8 mouse cellular contexts compared by ENCODE assay signal in genomic region chr17:26933885-26934827, GRCm38 (mm10). TPM values are rescaled to one million over a fixed set of nuclear protein-coding genes. Genes with fewer than 3 reads are reported as not detected.
DNase-seq lines count a peak whose midpoint lies in the region; ATAC-seq and TF ChIP-seq lines count a peak whose summit lies in the region.

No protein-coding gene starts in this region.

- peak overlapping the region; percentile 93 for H3K4me3 ChIP-seq in layer of hippocampus, adult 2 months
- H3K4me3 ChIP-seq in embryonic facial prominence, embryonic 15.5 days (replicated peaks) = peak overlapping the region; percentile 66
- peak overlapping the region; percentile 72 for H3K4me3 ChIP-seq in hindbrain, postnatal 0 days (ENCODE audit: low read length)
- H3K4me3 ChIP-seq in midbrain, embryonic 16.5 days (ENCODE audit: low read depth, low read length) = peak overlapping the region; percentile 56

- H3K27me3 ChIP-seq in embryonic facial prominence, embryonic 15.5 days = no peaks in the 10 kb centered on the region
- H3K27me3 ChIP-seq in hindbrain, postnatal 0 days (ENCODE audit: insufficient read depth, low read length) = no peaks in the 10 kb centered on the region
- H3K27me3 ChIP-seq in midbrain, embryonic 16.5 days (ENCODE audit: control insufficient read depth, insufficient read depth, low read depth, low read length) = no peaks in the 10 kb centered on the region

- no peaks in the 10 kb centered on the region for H3K9me3 ChIP-seq in embryonic facial prominence, embryonic 15.5 days (replicated peaks)
- H3K9me3 ChIP-seq in hindbrain, postnatal 0 days (ENCODE audit: low read length) = no peaks in the 10 kb centered on the region
- no peaks in the 10 kb centered on the region for H3K9me3 ChIP-seq in midbrain, embryonic 16.5 days (replicated peaks; ENCODE audit: control insufficient read depth, low read length, poor library complexity, severe bottlenecking)

- H3K36me3 ChIP-seq in embryonic facial prominence, embryonic 15.5 days = peaks cover 44% of the 10 kb centered on the region
- peaks cover 4% of the 10 kb centered on the region for H3K36me3 ChIP-seq in hindbrain, postnatal 0 days (ENCODE audit: insufficient read depth, low read length)
- H3K36me3 ChIP-seq in midbrain, embryonic 16.5 days (ENCODE audit: control insufficient read depth, insufficient read depth, low read length) = peaks cover 17% of the 10 kb centered on the region

- no peak overlapping the region; the same call in 1 of the 2 replicates for H3K9ac ChIP-seq in embryonic facial prominence, embryonic 15.5 days
- H3K9ac ChIP-seq in hindbrain, postnatal 0 days (replicated peaks; ENCODE audit: low read length) = peak overlapping the region; percentile 82
- peak overlapping the region; percentile 81 for H3K9ac ChIP-seq in midbrain, embryonic 16.5 days (ENCODE audit: low read depth, low read length)

- ATAC-seq in embryonic facial prominence, embryonic 15.5 days (ENCODE audit: insufficient number of reproducible peaks, low FRiP score, low TSS enrichment, low read depth) = no peak
- no peak for ATAC-seq in hindbrain, postnatal 0 days
- no peak for ATAC-seq in midbrain, embryonic 16.5 days
- ATAC-seq in erythroid progenitor cell, adult 5-6 weeks (replicated peaks; ENCODE audit: low FRiP score, poor library complexity, severe bottlenecking) = no peak

- WGBS in embryonic facial prominence, embryonic 15.5 days = 77% methylated on average over 16 of the region's 16 CpGs
- WGBS in hindbrain, postnatal 0 days = 80% methylated on average over 16 of the region's 16 CpGs
- 85% methylated on average over 16 of the region's 16 CpGs for WGBS in midbrain, embryonic 16.5 days

- peak overlapping the region; percentile 77 for H3K4me2 ChIP-seq in embryonic facial prominence, embryonic 15.5 days (replicated peaks)
- H3K4me2 ChIP-seq in hindbrain, postnatal 0 days (ENCODE audit: low read depth, low read length) = peak overlapping the region; percentile 80
- H3K4me2 ChIP-seq in midbrain, embryonic 16.5 days (ENCODE audit: low read length) = peak overlapping the region; percentile 71

- TF ChIP-seq CTCF in layer of hippocampus, adult 2 months (conservative IDR thresholded peaks at IDR 0.05) = no peak
- TF ChIP-seq CTCF in hindbrain, postnatal 0 days (IDR thresholded peaks at IDR 0.05; ENCODE audit: low read depth) = no peak

- peak overlapping the region; percentile 95 for H3K27ac ChIP-seq in layer of hippocampus, adult 2 months
- peak overlapping the region; percentile 92; the same call in 1 of the 2 replicates for H3K27ac ChIP-seq in embryonic facial prominence, embryonic 15.5 days (replicated peaks)
- no peak overlapping the region for H3K27ac ChIP-seq in hindbrain, postnatal 0 days
- H3K27ac ChIP-seq in midbrain, embryonic 16.5 days (ENCODE audit: low read length) = no peak overlapping the region; the same call in 1 of the 2 replicates

- peaks cover 41% of the 10 kb centered on the region for H3K4me1 ChIP-seq in embryonic facial prominence, embryonic 15.5 days
- peaks cover 21% of the 10 kb centered on the region; the same call in 1 of the 2 replicates for H3K4me1 ChIP-seq in hindbrain, postnatal 0 days (ENCODE audit: insufficient read depth, low read length)
- peaks cover 26% of the 10 kb centered on the region for H3K4me1 ChIP-seq in midbrain, embryonic 16.5 days (ENCODE audit: control insufficient read depth, insufficient read depth, low read length)

- DNase-seq in layer of hippocampus, adult 2 months (ENCODE audit: low spot score in 2 of 2) = no peak
- no peak for DNase-seq in layer of hippocampus, adult 18-20 months (ENCODE audit: low spot score in 2 of 2)
- no peak for DNase-seq in hindbrain, postnatal 0 days (ENCODE audit: low spot score)
- DNase-seq in adrenal gland, adult 8-10 months = no peak
- no peak for DNase-seq in urinary bladder, postnatal 36 days (ENCODE audit: low spot score in 2 of 2)

RNA-seq across cellular contexts. Expression of gene Phf1, which starts 1.3 kb away (rescaled TPM):
- 10 to 100 TPM; 31.4 to 33.9 TPM for total RNA-seq in layer of hippocampus, adult 2 months (2021)
- total RNA-seq in layer of hippocampus, adult 18-20 months (2021) = 10 to 100 TPM; 37.6 to 40.0 TPM
- 13.6 and 17.4 TPM in 2 replicates for polyA plus RNA-seq in embryonic facial prominence, embryonic 15.5 days (2015; fragmentation: Nextera tagmentation; extraction: Ambion mirVana)
- 45.7 and 49.5 TPM in 2 replicates for total RNA-seq in hindbrain, postnatal 0 days (2014; rRNA removed)
- 30.0 and 30.8 TPM in 2 replicates for polyA plus RNA-seq in hindbrain, postnatal 0 days (2015; fragmentation: Nextera tagmentation; extraction: Ambion mirVana)
- polyA plus RNA-seq in midbrain, embryonic 16.5 days (2015; fragmentation: Nextera tagmentation; extraction: Ambion mirVana) = 24.5 and 28.0 TPM in 2 replicates
- 10 to 100 TPM; 46.9 to 60.1 (median 53.5) TPM for total RNA-seq in adrenal gland, adult 8-10 months (2022)
- total RNA-seq in erythroid progenitor cell, adult 5-6 weeks (2015; ENCODE audit: low replicate concordance) = 23.1 and 29.6 TPM in 2 replicates
- 19.4 and 34.5 TPM in 2 replicates for total RNA-seq in erythroid progenitor cell, adult 5-6 weeks (2017; ENCODE audit: low replicate concordance)

RNA-seq across cellular contexts. Expression of gene Cuta, which starts 5.2 kb away (rescaled TPM):
- 10 to 100 TPM; 91.3 to 95.8 TPM for total RNA-seq in layer of hippocampus, adult 2 months (2021)
- total RNA-seq in layer of hippocampus, adult 18-20 months (2021) = 100 to 1,000 TPM in 1 of 2 experiments, 10 to 100 TPM in 1; 94.9 to 100 TPM
- 172 and 180 TPM in 2 replicates for polyA plus RNA-seq in embryonic facial prominence, embryonic 15.5 days (2015; fragmentation: Nextera tagmentation; extraction: Ambion mirVana)
- total RNA-seq in hindbrain, postnatal 0 days (2014; rRNA removed) = 59.0 and 63.8 TPM in 2 replicates
- polyA plus RNA-seq in hindbrain, postnatal 0 days (2015; fragmentation: Nextera tagmentation; extraction: Ambion mirVana) = 149 and 152 TPM in 2 replicates
- polyA plus RNA-seq in midbrain, embryonic 16.5 days (2015; fragmentation: Nextera tagmentation; extraction: Ambion mirVana) = 130 TPM in 2 replicates
- total RNA-seq in adrenal gland, adult 8-10 months (2022) = 100 to 1,000 TPM; 151 to 162 (median 155) TPM
- 54.9 and 88.3 TPM in 2 replicates for total RNA-seq in erythroid progenitor cell, adult 5-6 weeks (2015; ENCODE audit: low replicate concordance)
- total RNA-seq in erythroid progenitor cell, adult 5-6 weeks (2017; ENCODE audit: low replicate concordance) = 8.2 and 9.3 TPM in 2 replicates

RNA-seq across cellular contexts. Expression of gene Syngap1, which starts 6.9 kb away (rescaled TPM):
- total RNA-seq in layer of hippocampus, adult 2 months (2021) = 100 to 1,000 TPM; 463 to 497 TPM
- 100 to 1,000 TPM; 400 to 412 TPM for total RNA-seq in layer of hippocampus, adult 18-20 months (2021)
- 2.2 and 3.2 TPM in 2 replicates for polyA plus RNA-seq in embryonic facial prominence, embryonic 15.5 days (2015; fragmentation: Nextera tagmentation; extraction: Ambion mirVana)
- total RNA-seq in hindbrain, postnatal 0 days (2014; rRNA removed) = 53.4 and 74.2 TPM in 2 replicates
- polyA plus RNA-seq in hindbrain, postnatal 0 days (2015; fragmentation: Nextera tagmentation; extraction: Ambion mirVana) = 4.4 and 5.3 TPM in 2 replicates
- polyA plus RNA-seq in midbrain, embryonic 16.5 days (2015; fragmentation: Nextera tagmentation; extraction: Ambion mirVana) = 4.3 and 4.6 TPM in 2 replicates
- 10 to 100 TPM; 19.7 to 36.9 (median 26.9) TPM for total RNA-seq in adrenal gland, adult 8-10 months (2022)
- total RNA-seq in erythroid progenitor cell, adult 5-6 weeks (2015; ENCODE audit: low replicate concordance) = 3.8 and 4.3 TPM in 2 replicates
- total RNA-seq in erythroid progenitor cell, adult 5-6 weeks (2017; ENCODE audit: low replicate concordance) = 11.7 and 14.4 TPM in 2 replicates

RNA-seq across cellular contexts. Expression of gene Kifc5b, which starts 17.3 kb away (rescaled TPM):
- 1 to 10 TPM; 2.8 to 3.3 TPM for total RNA-seq in layer of hippocampus, adult 2 months (2021)
- total RNA-seq in layer of hippocampus, adult 18-20 months (2021) = 1 to 10 TPM; 3.3 to 3.5 TPM
- polyA plus RNA-seq in embryonic facial prominence, embryonic 15.5 days (2015; fragmentation: Nextera tagmentation; extraction: Ambion mirVana) = 6.5 and 7.4 TPM in 2 replicates
- total RNA-seq in hindbrain, postnatal 0 days (2014; rRNA removed) = 1.6 and 4.7 TPM in 2 replicates
- polyA plus RNA-seq in hindbrain, postnatal 0 days (2015; fragmentation: Nextera tagmentation; extraction: Ambion mirVana) = 3.2 TPM in 2 replicates
- 2.3 and 3.3 TPM in 2 replicates for polyA plus RNA-seq in midbrain, embryonic 16.5 days (2015; fragmentation: Nextera tagmentation; extraction: Ambion mirVana)
- total RNA-seq in adrenal gland, adult 8-10 months (2022) = 1 to 10 TPM; 1.0 to 3.2 (median 1.6) TPM
- total RNA-seq in erythroid progenitor cell, adult 5-6 weeks (2015; ENCODE audit: low replicate concordance) = 34.8 and 41.4 TPM in 2 replicates
- 197 and 257 TPM in 2 replicates for total RNA-seq in erythroid progenitor cell, adult 5-6 weeks (2017; ENCODE audit: low replicate concordance)

RNA-seq across cellular contexts. Expression of gene Zbtb9, which starts 38.8 kb away (rescaled TPM):
- total RNA-seq in layer of hippocampus, adult 2 months (2021) = 10 to 100 TPM; 14.8 to 15.7 TPM
- 10 to 100 TPM; 15.2 to 15.5 TPM for total RNA-seq in layer of hippocampus, adult 18-20 months (2021)
- polyA plus RNA-seq in embryonic facial prominence, embryonic 15.5 days (2015; fragmentation: Nextera tagmentation; extraction: Ambion mirVana) = 13.8 and 15.6 TPM in 2 replicates
- total RNA-seq in hindbrain, postnatal 0 days (2014; rRNA removed) = 21.4 and 22.7 TPM in 2 replicates
- 6.6 and 7.8 TPM in 2 replicates for polyA plus RNA-seq in hindbrain, postnatal 0 days (2015; fragmentation: Nextera tagmentation; extraction: Ambion mirVana)
- 13.8 and 15.9 TPM in 2 replicates for polyA plus RNA-seq in midbrain, embryonic 16.5 days (2015; fragmentation: Nextera tagmentation; extraction: Ambion mirVana)
- total RNA-seq in adrenal gland, adult 8-10 months (2022) = 10 to 100 TPM in 1 of 4 experiments, 1 to 10 TPM in 3; 6.6 to 10.1 (median 9.0) TPM
- 1.4 TPM in 1 of 2 replicates, not detected in the other for total RNA-seq in erythroid progenitor cell, adult 5-6 weeks (2015; ENCODE audit: low replicate concordance)
- 7.1 and 8.1 TPM in 2 replicates for total RNA-seq in erythroid progenitor cell, adult 5-6 weeks (2017; ENCODE audit: low replicate concordance)

Comparison
In these comparisons a context has a peak if more than half of its experiments do, and no peak if none do; other contexts are left out.
1. H3K27ac ChIP-seq: peak in layer of hippocampus, adult 2 months (single experiment) and embryonic facial prominence, embryonic 15.5 days (single experiment); none in hindbrain, postnatal 0 days (single experiment) and midbrain, embryonic 16.5 days (single experiment).
2. Peak in every context shown above with its lines, with median percentiles within 50 percentile points of each other: H3K4me3 ChIP-seq and H3K4me2 ChIP-seq.